10 mouse cellular contexts compared by ENCODE assay signal in the genomic region with DNA sequence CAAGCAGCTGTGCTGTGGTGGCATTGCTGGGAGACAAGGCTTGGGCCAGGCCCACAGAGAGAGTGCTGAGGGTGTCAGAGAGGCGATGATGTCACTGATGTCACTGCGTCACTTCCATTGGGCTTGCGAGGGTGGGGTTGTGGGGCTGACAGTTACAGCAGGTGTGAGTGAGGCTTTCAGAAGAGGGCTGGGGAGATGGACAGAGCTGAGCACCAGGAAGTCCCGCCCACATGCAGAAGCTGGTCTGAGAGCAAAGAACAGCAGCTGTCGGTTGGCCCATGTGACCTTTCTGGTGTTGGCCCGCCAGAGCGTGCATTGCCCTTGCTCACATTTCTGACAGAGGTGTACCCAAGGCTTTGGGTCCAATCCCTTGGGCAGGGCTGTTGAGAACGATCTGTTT. TPM values are rescaled to one million over a fixed set of nuclear protein-coding genes. Genes with fewer than 3 reads are reported as not detected.
DNase-seq lines count a peak whose midpoint lies in the region; ATAC-seq lines count a peak whose summit lies in the region.
"Had no signal": no experiment of that assay in that cellular context is flagged by ENCODE, and none has a peak within 500 bp of the region (broad histone marks: within the 10 kb centered on the region; RNA-seq: fewer than 3 reads in every experiment).

No protein-coding gene starts in this region.

- no peaks in the 10 kb centered on the region for H3K27me3 ChIP-seq in heart, embryonic 13.5 days (replicated peaks)
- H3K27me3 ChIP-seq: limb, embryonic 12.5 days had no signal

- peak overlapping the region; percentile 59 for H3K27ac ChIP-seq in heart, embryonic 13.5 days (replicated peaks)
- H3K27ac ChIP-seq: limb, embryonic 12.5 days had no signal

- H3K9me3 ChIP-seq in heart, embryonic 13.5 days = no peaks in the 10 kb centered on the region
- H3K9me3 ChIP-seq: limb, embryonic 12.5 days had no signal

- ATAC-seq in heart, embryonic 13.5 days (ENCODE audit: extremely low read depth, insufficient number of reproducible peaks, low FRiP score, low TSS enrichment) = peak; percentile 67; the same call in 1 of the 2 replicates
- ATAC-seq in megakaryocyte, adult 5-6 weeks (ENCODE audit: poor library complexity, severe bottlenecking) = peak; percentile 27; the same call in 1 of the 2 replicates

- 47% methylated on average over 8 of the region's 8 CpGs for WGBS in heart, embryonic 13.5 days

- H3K4me3 ChIP-seq in heart, embryonic 13.5 days = peak overlapping the region; percentile 30; the same call in 1 of the 2 replicates
- H3K4me3 ChIP-seq: limb, embryonic 12.5 days had no signal

- DNase-seq in heart, postnatal 4 days = no peak
- peak; percentile 33 for DNase-seq in ES-CJ7 (ENCODE audit: low read depth, low spot score)
- DNase-seq in gastrocnemius, postnatal 25 days = peak; percentile 64
- DNase-seq in urinary bladder, postnatal 10 days (ENCODE audit: low spot score) = no peak
- DNase-seq in testis, postnatal 10 days (ENCODE audit: low spot score) = no peak
- DNase-seq in right cerebral cortex, postnatal 14 days = no peak
- DNase-seq: adrenal gland, postnatal 25 days had no signal

- peaks cover 52% of the 10 kb centered on the region for H3K36me3 ChIP-seq in heart, embryonic 13.5 days

- peaks cover 45% of the 10 kb centered on the region for H3K4me1 ChIP-seq in heart, embryonic 13.5 days
- H3K4me1 ChIP-seq: limb, embryonic 12.5 days had no signal

- peak overlapping the region; percentile 55 for H3K9ac ChIP-seq in heart, embryonic 13.5 days
- H3K9ac ChIP-seq: limb, embryonic 12.5 days had no signal

- peak overlapping the region; percentile 45 for H3K4me2 ChIP-seq in heart, embryonic 13.5 days
- H3K4me2 ChIP-seq: limb, embryonic 12.5 days had no signal

RNA-seq across cellular contexts. Expression of a gene that starts 23.0 kb away (rescaled TPM):
- 14.6 and 16.8 TPM in 2 replicates for polyA plus RNA-seq in heart, embryonic 13.5 days (2015; fragmentation: Nextera tagmentation; extraction: Ambion mirVana)
- total RNA-seq in heart, postnatal 4 days (2021) = 10 to 100 TPM; 18.4 to 21.7 TPM
- total RNA-seq in gastrocnemius, postnatal 25 days (2021) = 10 to 100 TPM; 16.8 to 18.5 TPM
- total RNA-seq in megakaryocyte, adult 5-6 weeks (2015) = 6.5 and 7.1 TPM in 2 replicates
- total RNA-seq in megakaryocyte, adult 5-6 weeks (2017) = 11.7 and 12.4 TPM in 2 replicates

Comparison
In these comparisons a context has a peak if more than half of its experiments do, and no peak if none do; other contexts are left out.
1. DNase-seq: peak in ES-CJ7 (single experiment) and gastrocnemius, postnatal 25 days (single experiment); none in heart, postnatal 4 days (single experiment), urinary bladder, postnatal 10 days (single experiment), testis, postnatal 10 days (single experiment) and right cerebral cortex, postnatal 14 days (single experiment).